In genomic region chr2:114822657-114823056, GRCm38 (mm10) we compare ENCODE assay signal across 14 mouse cellular contexts.
"Had no signal": no experiment of that assay in that cellular context is flagged by ENCODE, and none has a peak within 500 bp of the region (broad histone marks: within the 10 kb centered on the region; RNA-seq: fewer than 3 reads in every experiment).

No protein-coding gene starts in this region.

- H3K4me3 ChIP-seq: megakaryocyte, embryonic 14.5 days; midbrain, embryonic 12.5 days; neural tube, embryonic 12.5 days; stomach, embryonic 15.5 days had no signal

- H3K27ac ChIP-seq: midbrain, embryonic 12.5 days; neural tube, embryonic 12.5 days; stomach, embryonic 15.5 days; stomach, postnatal 0 days had no signal

- H3K9me3 ChIP-seq: midbrain, embryonic 12.5 days; neural tube, embryonic 12.5 days; stomach, embryonic 15.5 days had no signal

- H3K27me3 ChIP-seq: megakaryocyte, embryonic 14.5 days; midbrain, embryonic 12.5 days; neural tube, embryonic 12.5 days; stomach, embryonic 15.5 days had no signal

- DNase-seq: lung, adult 18-20 months; lung, embryonic 14.5 days; lung, postnatal 10 days; lung, postnatal 4 days; midbrain, embryonic 14.5 days; right cerebral cortex, postnatal 14 days; thymus, adult 2 months; thymus, postnatal 25 days; thymus, postnatal 4 days had no signal

- H3K9ac ChIP-seq: lung, embryonic 14.5 days; midbrain, embryonic 12.5 days; neural tube, embryonic 12.5 days; stomach, embryonic 15.5 days had no signal

- H3K4me2 ChIP-seq: lung, embryonic 14.5 days; midbrain, embryonic 12.5 days; neural tube, embryonic 12.5 days; stomach, embryonic 15.5 days had no signal

- H3K4me1 ChIP-seq: megakaryocyte, embryonic 14.5 days; midbrain, embryonic 12.5 days; neural tube, embryonic 12.5 days; stomach, embryonic 15.5 days had no signal

- H3K36me3 ChIP-seq: midbrain, embryonic 12.5 days; neural tube, embryonic 12.5 days; stomach, embryonic 15.5 days had no signal
